Mouse (Mus musculus): ENCODE results near the gene Cilp. TPM values are rescaled to one million over a fixed set of nuclear protein-coding genes. Genes with fewer than 3 reads are reported as not detected.

Cilp gene
- total RNA-seq, 2 experiments from 2014 or later: 4.8 to 7.6 TPM

- no peak for DNase-seq (ENCODE audit: low spot score in 2 of 2)
Measured at GRCm38 (mm10) chr9:65293580-65293972, 28.6 kb downstream of the Cilp start.

GRCm38 (mm10) chr9:65293973-65294715 is 29.2 kb downstream of the Cilp start, which contains the start of gene Clpx:
Clpx (plus strand) TSS chr9:65294260.
- DNase-seq (ENCODE audit: low spot score in 2 of 2): peak; percentile 94 to 97

GRCm38 (mm10) chr9:65294716-65295378 is 29.9 kb downstream of the Cilp start:
- DNase-seq (ENCODE audit: low spot score in 2 of 2): no peak

DNA sequence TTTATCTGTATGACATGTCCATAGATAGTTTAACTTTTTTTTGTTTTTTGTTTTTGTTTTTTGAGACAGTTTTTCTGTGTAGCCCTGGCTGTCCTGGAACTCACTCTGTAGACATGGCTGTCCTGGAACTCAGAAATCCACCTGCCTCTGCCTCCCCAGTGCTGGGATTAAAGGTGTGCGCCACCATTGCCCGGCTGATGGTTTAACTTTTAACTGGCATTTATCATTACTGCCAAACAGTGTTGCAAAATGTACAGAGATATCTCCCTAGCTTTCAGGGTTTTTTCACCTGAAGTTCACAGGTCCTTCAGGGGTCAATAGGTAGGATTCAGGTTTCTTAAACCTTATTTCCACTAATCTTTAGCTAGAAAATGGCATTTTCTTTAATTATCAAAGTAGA is 32.1 kb downstream of the Cilp start:
- DNase-seq (ENCODE audit: low spot score in 2 of 2): no peak

- DNase-seq (ENCODE audit: low spot score in 2 of 2): no peak
Measured at GRCm38 (mm10) chr9:65298761-65299160, 33.8 kb downstream of the Cilp start.

DNA sequence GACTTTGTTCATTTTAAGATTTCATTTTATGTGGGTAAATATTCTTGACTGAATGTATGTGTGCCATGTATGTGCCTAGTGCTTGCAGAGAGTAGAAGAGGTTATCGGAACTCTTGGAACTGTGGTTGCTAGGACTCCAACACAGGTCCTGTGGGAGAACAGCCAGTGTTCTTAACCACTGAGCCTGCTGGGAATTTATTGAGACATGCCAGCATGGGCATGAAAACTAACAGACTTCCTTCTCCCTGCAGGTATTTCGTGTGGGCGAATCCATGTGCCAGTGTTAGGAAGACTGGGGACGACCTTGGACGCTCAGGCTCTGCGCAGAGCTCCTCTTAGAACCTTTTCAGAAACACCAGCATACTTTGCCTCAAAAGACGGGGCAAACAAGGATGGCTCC is 34.7 kb downstream of the Cilp start:
- DNase-seq (ENCODE audit: low spot score in 2 of 2): no peak

DNA sequence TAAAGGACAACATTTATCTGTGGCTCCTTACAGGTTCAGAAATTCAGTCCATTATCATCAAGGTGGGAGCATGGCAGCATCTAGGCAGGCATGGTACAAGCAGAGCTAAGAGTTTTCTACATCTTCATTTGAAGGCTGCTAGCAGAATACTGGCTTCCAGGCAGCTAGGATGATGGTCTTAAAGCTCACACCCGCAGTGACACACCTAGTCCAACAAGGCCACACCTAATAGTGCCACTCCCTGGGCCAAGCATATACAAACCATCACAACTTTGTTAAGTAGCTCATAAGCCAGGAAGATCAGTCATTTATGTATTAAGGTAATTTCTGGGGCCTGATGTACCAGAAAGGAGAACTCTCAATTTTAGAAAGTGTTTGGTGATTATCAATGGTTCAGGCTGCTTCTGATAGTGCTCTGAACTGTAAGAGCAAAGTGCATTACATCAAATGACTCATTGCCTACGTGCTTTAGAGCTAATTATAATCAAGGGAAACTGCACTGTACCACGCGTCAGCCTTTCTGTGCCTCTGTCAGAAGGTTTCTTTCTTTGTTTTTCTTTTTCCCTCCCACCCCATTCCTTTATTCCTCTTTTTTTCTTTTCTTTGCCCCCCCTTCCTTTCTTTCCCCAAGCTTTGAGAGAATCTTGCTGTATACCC is 37.5 kb downstream of the Cilp start:
- no peak for DNase-seq (ENCODE audit: low spot score in 2 of 2)

DNA sequence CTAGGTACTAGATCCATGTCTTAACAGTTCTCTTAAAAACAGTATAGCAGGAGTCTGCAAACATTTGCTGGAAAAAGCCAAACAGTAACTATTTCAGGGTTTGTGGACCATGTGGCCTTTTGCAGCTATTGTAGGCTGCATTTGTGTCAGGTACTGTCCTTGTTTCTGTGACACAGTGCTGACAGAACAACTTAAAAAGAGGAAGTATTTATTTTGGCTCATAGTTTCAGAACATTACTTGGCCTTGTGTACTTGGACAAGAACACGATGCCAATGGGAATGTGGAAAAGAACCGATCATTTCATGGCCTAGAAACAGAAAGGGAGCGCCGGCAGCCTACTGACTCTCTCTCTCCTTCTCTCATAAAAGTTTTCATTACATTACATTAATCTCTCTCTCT is 38.6 kb downstream of the Cilp start:
- no peak for DNase-seq (ENCODE audit: low spot score in 2 of 2)

DNA sequence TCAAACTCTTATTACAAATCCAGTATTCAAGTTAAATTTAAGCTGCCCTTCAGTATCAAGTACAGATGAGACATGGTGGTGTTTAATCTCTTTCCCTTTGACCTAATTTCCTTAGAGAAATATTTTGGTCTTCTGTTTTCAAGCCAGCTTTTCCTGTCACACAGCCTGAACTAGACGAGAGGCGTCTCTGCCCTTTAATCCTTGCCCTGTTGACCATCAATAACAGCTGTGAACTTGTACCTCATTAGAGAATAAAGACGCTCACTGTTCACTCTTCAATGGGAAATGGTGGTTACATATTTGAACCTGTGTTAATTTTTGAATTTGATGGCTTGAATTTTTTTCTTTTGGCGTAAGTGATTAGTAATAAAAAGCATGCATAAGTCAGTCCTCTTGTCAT is 39.3 kb downstream of the Cilp start:
- no peak for DNase-seq (ENCODE audit: low spot score in 2 of 2)

GRCm38 (mm10) chr9:65306672-65307071 is 41.7 kb downstream of the Cilp start:
- DNase-seq (ENCODE audit: low spot score in 2 of 2): no peak

DNA sequence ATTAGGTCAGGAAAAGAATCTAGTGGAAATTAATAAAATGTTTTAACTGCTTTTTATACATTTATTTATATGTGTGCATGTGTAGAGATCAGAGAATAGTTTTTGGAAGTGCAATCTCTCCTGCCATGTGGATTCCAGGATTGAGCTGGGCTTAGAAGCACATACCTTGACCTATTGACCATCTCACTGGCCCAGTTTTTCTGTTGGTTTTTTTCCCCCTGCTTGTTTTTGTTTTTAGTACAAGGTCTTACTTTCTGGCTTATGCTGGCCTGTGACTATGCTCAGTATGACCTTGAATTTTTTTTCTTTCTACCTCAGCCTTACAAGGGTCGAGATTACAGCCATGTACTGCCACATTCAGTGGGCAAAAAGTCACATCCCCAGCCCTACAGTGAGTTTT is 43.0 kb downstream of the Cilp start:
- no peak for DNase-seq (ENCODE audit: low spot score in 2 of 2)

DNA sequence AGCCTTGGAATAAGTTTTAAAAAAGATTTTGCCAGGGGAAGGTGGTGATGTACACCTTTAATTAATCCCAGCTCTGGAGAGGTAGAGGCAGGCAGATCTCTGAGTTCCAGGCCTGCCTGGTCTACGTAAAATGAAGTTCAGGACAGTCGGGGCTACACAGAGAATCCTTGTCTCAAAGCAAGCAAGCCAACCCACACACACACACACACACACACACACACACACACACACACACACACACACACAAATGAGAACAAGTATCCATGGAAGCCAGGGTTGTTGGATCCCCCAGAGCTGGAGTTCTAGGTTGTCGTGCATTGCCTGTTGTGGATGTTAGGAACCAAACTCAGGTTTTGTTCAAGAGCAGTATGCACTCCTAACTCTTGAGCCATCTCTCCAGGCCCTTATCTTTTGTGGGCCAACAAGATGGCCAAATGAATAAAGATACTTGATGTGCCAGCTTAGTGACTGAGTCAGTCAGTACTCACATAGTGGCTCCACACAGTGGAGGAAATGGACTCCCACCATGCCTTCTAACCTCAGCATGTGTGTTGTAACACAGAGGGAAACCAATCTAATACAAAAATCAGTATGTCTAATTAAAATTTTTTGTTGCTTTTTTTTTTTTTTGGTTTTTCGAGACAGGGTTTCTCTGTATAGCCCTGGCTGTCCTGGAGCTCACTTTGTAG is 47.8 kb downstream of the Cilp start:
- no peak for DNase-seq (ENCODE audit: low spot score in 2 of 2)

GRCm38 (mm10) chr9:65313846-65314245 is 48.9 kb downstream of the Cilp start:
- no peak for DNase-seq (ENCODE audit: low spot score in 2 of 2)

GRCm38 (mm10) chr9:65322255-65322900 is 57.4 kb downstream of the Cilp start:
- no peak for DNase-seq (ENCODE audit: low spot score in 2 of 2)

DNA sequence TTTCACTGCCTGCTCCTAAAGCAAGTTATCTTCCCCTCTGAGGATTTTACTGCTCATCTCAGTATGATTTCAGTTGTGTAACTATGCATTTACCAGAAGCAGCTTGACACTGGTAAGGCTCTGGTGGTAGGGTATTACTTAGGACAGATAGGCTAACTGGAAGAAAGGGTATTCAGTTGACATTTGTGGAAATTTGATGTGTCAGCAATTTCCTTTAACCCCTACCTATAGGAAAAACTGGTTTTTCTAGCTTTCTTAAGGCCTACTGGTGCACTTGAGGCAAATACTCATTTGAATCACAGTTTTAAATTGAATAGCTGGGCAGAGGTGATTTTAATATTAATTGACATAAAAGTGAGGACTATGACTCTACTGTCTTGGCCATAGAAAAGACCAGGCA is 61.0 kb downstream of the Cilp start:
- no peak for DNase-seq (ENCODE audit: low spot score in 2 of 2)

GRCm38 (mm10) chr9:65327371-65327770 is 62.4 kb downstream of the Cilp start:
- no peak for DNase-seq (ENCODE audit: low spot score in 2 of 2)

Other genes with a start within 250 kb of the Cilp start
- gene Hacd3, start 243.5 kb upstream of the Cilp start, total RNA-seq (2021): 100 to 1,000 TPM; 201 to 209 TPM
- gene Dpp8, start 232.8 kb upstream of the Cilp start, total RNA-seq (2021): 10 to 100 TPM; 94.2 to 94.8 TPM
- 10 to 100 TPM; 36.6 to 41.9 TPM for gene Igdcc4, start 163.7 kb upstream of the Cilp start, total RNA-seq (2021)
- 1 to 10 TPM; 2.2 to 3.6 TPM for gene Igdcc3, start 124.0 kb upstream of the Cilp start, total RNA-seq (2021)
- gene Parp16, start 69.8 kb upstream of the Cilp start, total RNA-seq (2021): 10 to 100 TPM; 23.2 to 27.0 TPM
- gene Clpx, start 29.1 kb downstream of the Cilp start, total RNA-seq (2021): 10 to 100 TPM; 72.0 to 81.7 TPM
- gene Pdcd7, start 80.9 kb downstream of the Cilp start, total RNA-seq (2021): 10 to 100 TPM; 22.2 to 23.8 TPM
- gene Ubap1l, start 95.9 kb downstream of the Cilp start, total RNA-seq (2021): under 1 TPM; 0.67 to 0.68 TPM
- gene Kbtbd13, start 126.5 kb downstream of the Cilp start, total RNA-seq (2021): 1 to 10 TPM in 1 of 2 experiments, under 1 TPM in 1; 0.99 to 1.0 TPM
- gene Rasl12, start 133.3 kb downstream of the Cilp start, total RNA-seq (2021): 10 to 100 TPM; 12.3 to 13.7 TPM
- gene Slc51b, start 157.8 kb downstream of the Cilp start, total RNA-seq (2021): 1 to 10 TPM; 1.4 to 2.4 TPM
- gene Mtfmt, start 170.6 kb downstream of the Cilp start, total RNA-seq (2021): 10 to 100 TPM; 18.1 to 20.4 TPM
- 10 to 100 TPM; 53.9 to 67.0 TPM for gene Spg21, start 195.8 kb downstream of the Cilp start, total RNA-seq (2021)